Mouse (Mus musculus): ENCODE measurements around the gene Tep1. TPM values are rescaled to one million over a fixed set of nuclear protein-coding genes. Genes with fewer than 3 reads are reported as not detected.

Tep1 gene
- total and polyA plus RNA-seq, 2 experiments from 2014 or later = 3.4 to 5.6 TPM

GRCm38 (mm10) chr14:50897374-50897765 is 27.0 kb upstream of the Tep1 start, which contains the start of gene Klhl33:
TSS of gene Klhl33 (minus strand) at chr14:50897507.
- ATAC-seq = no peak
- Histone ChIP-seq H3K27me3 (ENCODE audit: insufficient read depth, low read length) (no peaks in the 10 kb centered on the region), H3K27ac (peak within 1 kb of the TSS; percentile 55), H3K4me1 (ENCODE audit: insufficient read depth, low read length) (peaks cover 11% of the 10 kb centered on the region), H3K4me2 (ENCODE audit: low read depth, low read length) (peak within 1 kb of the TSS; percentile 86), H3K4me3 (ENCODE audit: low read length) (peak within 1 kb of the TSS; percentile 46), H3K36me3 (ENCODE audit: insufficient read depth, low read length) (no peaks in the 10 kb centered on the region), H3K9ac (replicated peaks; ENCODE audit: low read length) (peak within 1 kb of the TSS; percentile 65), H3K9me3 (ENCODE audit: low read length) (no peaks in the 10 kb centered on the region)
- no peak for TF ChIP-seq CTCF (IDR thresholded peaks at IDR 0.05; ENCODE audit: low read depth)
- 48% methylated on average over 7 of the region's 7 CpGs for WGBS
- DNase-seq (ENCODE audit: low spot score) = no peak

DNA sequence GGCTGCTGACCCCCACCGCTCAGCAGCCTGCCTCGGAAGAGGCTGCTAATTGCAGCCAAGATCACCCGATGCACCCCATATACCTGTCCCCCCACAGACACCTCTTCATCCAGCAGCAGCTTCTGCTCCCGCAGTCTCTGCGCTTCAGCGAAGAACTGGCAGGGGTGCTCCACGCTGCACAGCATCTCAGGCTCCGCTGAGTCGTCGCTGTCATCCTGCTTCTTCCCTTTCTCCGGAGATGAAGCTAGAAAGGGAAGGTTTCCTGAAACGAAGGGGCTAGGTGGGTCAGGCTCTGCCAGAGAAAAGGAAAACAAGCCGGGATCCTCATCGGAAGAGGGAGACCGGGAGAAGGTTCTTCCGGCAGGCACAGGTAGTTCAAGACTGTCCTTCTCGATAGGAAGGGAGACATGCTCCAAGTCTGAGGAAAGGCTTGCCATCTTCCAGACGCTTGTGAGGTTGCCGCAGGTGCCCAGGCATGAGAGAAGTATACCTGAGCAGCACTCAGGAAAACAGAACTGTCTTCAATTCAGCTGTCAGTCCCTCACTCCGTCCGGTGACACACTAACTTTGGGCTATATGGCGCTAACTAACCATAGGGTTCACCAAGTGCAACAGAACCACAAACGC is 26.5 kb upstream of the Tep1 start:
- peak overlapping the region; percentile 55 for H3K27ac ChIP-seq
- WGBS = 14% methylated on average over 23 of the region's 23 CpGs
- peak overlapping the region; percentile 86 for H3K4me2 ChIP-seq (ENCODE audit: low read depth, low read length)
- H3K4me3 ChIP-seq (ENCODE audit: low read length) = peak overlapping the region; percentile 46
- DNase-seq (ENCODE audit: low spot score) = peak; percentile 32
- ATAC-seq = peak; percentile 71
- H3K9ac ChIP-seq (replicated peaks; ENCODE audit: low read length) = peak overlapping the region; percentile 65
- H3K27me3 ChIP-seq (ENCODE audit: insufficient read depth, low read length) = no peaks in the 10 kb centered on the region
- peaks cover 11% of the 10 kb centered on the region for H3K4me1 ChIP-seq (ENCODE audit: insufficient read depth, low read length)
- H3K9me3 ChIP-seq (ENCODE audit: low read length) = no peaks in the 10 kb centered on the region
- H3K36me3 ChIP-seq (ENCODE audit: insufficient read depth, low read length) = no peaks in the 10 kb centered on the region
- no peak for TF ChIP-seq CTCF (IDR thresholded peaks at IDR 0.05; ENCODE audit: low read depth)

- ATAC-seq (peak; percentile 41), DNase-seq (ENCODE audit: low spot score) (peak; percentile 69)
- H3K27ac ChIP-seq = peak overlapping the region; percentile 55
- H3K4me1 ChIP-seq (ENCODE audit: insufficient read depth, low read length) = peaks cover 11% of the 10 kb centered on the region
- H3K36me3 ChIP-seq (ENCODE audit: insufficient read depth, low read length) = no peaks in the 10 kb centered on the region
- no peaks in the 10 kb centered on the region for H3K27me3 ChIP-seq (ENCODE audit: insufficient read depth, low read length)
- TF ChIP-seq CTCF (IDR thresholded peaks at IDR 0.05; ENCODE audit: low read depth) = no peak
- peak overlapping the region; percentile 86 for H3K4me2 ChIP-seq (ENCODE audit: low read depth, low read length)
- H3K9me3 ChIP-seq (ENCODE audit: low read length) = no peaks in the 10 kb centered on the region
- peak overlapping the region; percentile 46 for H3K4me3 ChIP-seq (ENCODE audit: low read length)
- peak overlapping the region; percentile 65 for H3K9ac ChIP-seq (replicated peaks; ENCODE audit: low read length)
- WGBS = 10% methylated on average over 19 of the region's 19 CpGs
These were observed 25.8 kb upstream of the Tep1 start for GRCm38 (mm10) chr14:50895985-50896746.

DNA sequence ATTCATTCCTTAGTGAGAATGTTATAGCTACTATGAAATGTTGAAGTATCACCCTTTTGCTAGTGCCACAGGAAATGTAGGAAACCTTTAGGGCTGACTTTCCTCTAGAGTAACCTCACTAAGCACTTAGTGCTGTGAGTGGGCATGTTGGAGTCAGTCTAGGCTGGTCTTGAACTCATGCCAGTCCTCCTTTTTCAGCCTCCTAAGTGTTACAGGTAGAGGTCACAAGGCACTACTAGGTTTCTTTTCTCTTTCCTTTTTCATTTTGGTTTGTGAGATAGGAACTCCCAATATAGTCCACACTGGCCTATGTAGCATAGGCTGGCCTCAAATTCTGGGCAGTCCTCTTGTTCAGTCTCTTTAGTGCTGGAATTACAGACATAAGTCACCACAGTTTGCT is 25.0 kb upstream of the Tep1 start:
- Histone ChIP-seq H3K36me3 (ENCODE audit: insufficient read depth, low read length) (no peaks in the 10 kb centered on the region), H3K9me3 (ENCODE audit: low read length) (no peaks in the 10 kb centered on the region), H3K4me1 (ENCODE audit: insufficient read depth, low read length) (peaks cover 11% of the 10 kb centered on the region), H3K9ac (replicated peaks; ENCODE audit: low read length) (no peak overlapping the region), H3K27me3 (ENCODE audit: insufficient read depth, low read length) (no peaks in the 10 kb centered on the region), H3K4me3 (ENCODE audit: low read length) (no peak overlapping the region), H3K27ac (no peak overlapping the region), H3K4me2 (ENCODE audit: low read depth, low read length) (peak overlapping the region; percentile 86; the same call in 1 of the 2 replicates)
- no peak for TF ChIP-seq CTCF (IDR thresholded peaks at IDR 0.05; ENCODE audit: low read depth)
- DNase-seq (ENCODE audit: low spot score) (no peak), ATAC-seq (no peak)

DNA sequence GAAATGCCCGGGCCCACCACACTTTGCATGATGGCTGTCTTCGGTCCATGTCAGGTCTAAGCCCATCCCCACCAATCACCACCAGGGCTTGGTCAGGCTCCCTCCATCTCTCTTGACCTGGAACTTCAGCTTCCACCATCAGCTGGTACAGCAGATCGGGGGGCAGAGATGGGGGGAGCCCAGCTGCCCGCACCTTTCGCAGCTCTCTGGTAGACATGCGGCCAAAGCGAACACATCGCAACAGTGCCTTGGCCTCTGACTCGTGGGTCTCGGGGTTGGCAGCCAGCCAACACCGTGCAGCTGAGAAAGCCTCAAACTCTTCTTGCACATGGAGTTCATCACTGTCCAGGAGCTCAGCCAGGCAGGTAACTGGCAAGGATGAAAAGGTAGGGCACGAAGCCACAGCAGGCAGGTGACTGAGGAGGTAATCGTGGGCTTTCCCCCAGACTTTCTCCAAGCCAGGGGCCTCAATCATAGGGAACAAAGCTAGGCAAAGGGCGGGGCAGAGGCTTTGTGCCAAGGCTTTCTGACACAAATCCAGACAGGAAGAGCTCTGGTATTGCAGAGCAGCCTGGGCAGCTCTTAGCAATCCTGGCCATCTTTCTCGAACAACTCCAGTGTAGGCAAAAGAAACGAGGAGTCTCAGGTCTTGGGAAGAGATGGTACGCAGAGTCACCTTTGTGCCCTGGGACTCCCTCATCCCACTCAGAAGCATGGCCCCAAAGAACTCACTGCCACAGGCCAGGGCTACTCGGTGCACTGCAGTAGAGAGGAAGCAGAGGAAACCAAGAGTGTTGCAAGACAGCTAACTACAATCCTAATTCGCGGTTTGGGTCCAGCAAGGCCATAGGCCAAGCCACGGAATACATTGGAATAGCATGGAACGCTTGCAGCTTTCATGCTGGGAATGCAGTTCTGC is 22.4 kb upstream of the Tep1 start:
- no peak for TF ChIP-seq CTCF (IDR thresholded peaks at IDR 0.05; ENCODE audit: low read depth)
- Histone ChIP-seq H3K4me1 (ENCODE audit: insufficient read depth, low read length) (peaks cover 11% of the 10 kb centered on the region), H3K27ac (no peak overlapping the region), H3K27me3 (ENCODE audit: insufficient read depth, low read length) (no peaks in the 10 kb centered on the region), H3K4me2 (ENCODE audit: low read depth, low read length) (no peak overlapping the region), H3K4me3 (ENCODE audit: low read length) (no peak overlapping the region), H3K9ac (replicated peaks; ENCODE audit: low read length) (no peak overlapping the region), H3K9me3 (ENCODE audit: low read length) (no peaks in the 10 kb centered on the region), H3K36me3 (ENCODE audit: insufficient read depth, low read length) (no peaks in the 10 kb centered on the region)
- 80% methylated on average over 22 of the region's 22 CpGs for WGBS
- DNase-seq (ENCODE audit: low spot score) (no peak), ATAC-seq (no peak)

GRCm38 (mm10) chr14:50892091-50892490 is 21.7 kb upstream of the Tep1 start:
- TF ChIP-seq CTCF (IDR thresholded peaks at IDR 0.05; ENCODE audit: low read depth) = no peak
- no peak overlapping the region for H3K9ac ChIP-seq (replicated peaks; ENCODE audit: low read length)
- H3K9me3 ChIP-seq (ENCODE audit: low read length) = no peaks in the 10 kb centered on the region
- no peak for DNase-seq (ENCODE audit: low spot score)
- H3K4me1 ChIP-seq (ENCODE audit: insufficient read depth, low read length) = peaks cover 10% of the 10 kb centered on the region
- H3K27me3 ChIP-seq (ENCODE audit: insufficient read depth, low read length) = no peaks in the 10 kb centered on the region
- no peaks in the 10 kb centered on the region for H3K36me3 ChIP-seq (ENCODE audit: insufficient read depth, low read length)
- ATAC-seq = no peak
- no peak overlapping the region for H3K27ac ChIP-seq
- H3K4me3 ChIP-seq (ENCODE audit: low read length) = no peak overlapping the region
- WGBS = 95% methylated on average over 7 of the region's 7 CpGs
- no peak overlapping the region for H3K4me2 ChIP-seq (ENCODE audit: low read depth, low read length)
